Mouse (Mus musculus) CH12.LX (cell line): ENCODE measurements around the gene Rilp. TPM values are rescaled to one million over a fixed set of nuclear protein-coding genes. Genes with fewer than 3 reads are reported as not detected.

Experiments
- DNase-seq: peaks from one replicate; pipeline ENCODE4 v3.0.0-alpha.2; 2013; ENCODE audit errors: extremely low read depth
- H3K27ac ChIP-seq: 2 replicates; pipeline ENCODE4 v1.5.1; 2012; ENCODE audit warnings: low read depth, mild to moderate bottlenecking, control low read depth, moderate library complexity; ENCODE audit not compliant: insufficient read depth
- H3K27me3 ChIP-seq: replicated peaks from 2 replicates; pipeline ENCODE3; 2012; ENCODE audit warnings: inconsistent platforms
- H3K36me3 ChIP-seq, 2 experiments: replicated peaks in 1 of 2; 2 replicates each; pipeline versions ENCODE3 to v1.6.1; 2012; ENCODE audit warnings: inconsistent platforms in 1 of 2, low read length in 1 of 2, mild to moderate bottlenecking in 1 of 2, mixed read lengths in 1 of 2, moderate library complexity in 1 of 2; ENCODE audit not compliant: control insufficient read depth in 1 of 2, insufficient read depth in 1 of 2
- H3K4me1 ChIP-seq, 2 experiments: 2 replicates each; pipeline ENCODE4 v1.6.1; 2012; ENCODE audit warnings: inconsistent platforms in 1 of 2, moderate library complexity in 1 of 2; ENCODE audit not compliant: insufficient read depth in 2 of 2, control insufficient read depth in 1 of 2
- H3K4me2 ChIP-seq: 2 replicates; pipeline ENCODE4 v1.6.1; 2012; ENCODE audit warnings: low read depth, mild to moderate bottlenecking, control low read depth; ENCODE audit not compliant: poor library complexity, insufficient read depth, severe bottlenecking
- H3K4me3 ChIP-seq, 3 experiments: fragments of 150-350 bp in 1 of 3; sonication (generic) in 1 of 3; replicated peaks in 1 of 3; 2 replicates each; pipeline versions ENCODE3 to v1.5.1; 2011 to 2012; ENCODE audit warnings: low read depth in 2 of 3, low read length in 2 of 3, mild to moderate bottlenecking in 2 of 3, moderate library complexity in 2 of 3, control low read depth in 1 of 3, improper control_type of control experiment in 1 of 3, inconsistent platforms in 1 of 3, mixed read lengths in 1 of 3; ENCODE audit not compliant: poor library complexity in 1 of 3
- H3K79me2 ChIP-seq: replicated peaks from 2 replicates; pipeline ENCODE4 v1.6.1; 2012; ENCODE audit warnings: mild to moderate bottlenecking, moderate library complexity; ENCODE audit not compliant: control insufficient read depth, poor library complexity, insufficient read depth, severe bottlenecking; ENCODE audit errors: extremely low read depth
- H3K9ac ChIP-seq: 2 replicates; pipeline ENCODE4 v1.6.1; 2012; ENCODE audit warnings: low read depth, mild to moderate bottlenecking, control low read depth, moderate library complexity; ENCODE audit not compliant: insufficient read depth
- H3K9me3 ChIP-seq: replicated peaks from 2 replicates; pipeline ENCODE3; 2012; ENCODE audit warnings: low read length, inconsistent platforms, mixed read lengths
- BHLHE40 ChIP-seq: IDR thresholded peaks from 2 replicates; pipeline ENCODE4 v1.6.1; 2011; ENCODE audit warnings: mild to moderate bottlenecking, low read depth, low read length, improper control_type of control experiment
- CHD1 ChIP-seq: IDR thresholded peaks from 2 replicates; pipeline ENCODE4 v1.6.1; 2012; ENCODE audit warnings: low read depth, low read length, improper control_type of control experiment, inconsistent platforms
- CHD2 ChIP-seq: IDR thresholded peaks from 2 replicates; pipeline ENCODE4 v1.6.1; 2011; ENCODE audit warnings: low read length, improper control_type of control experiment
- CTCF ChIP-seq, 2 experiments: IDR thresholded peaks in 1 of 2; conservative IDR thresholded peaks in 1 of 2; 2 replicates each; pipeline ENCODE4 v1.5.1; 2011 to 2012; ENCODE audit warnings: low read depth in 2 of 2, low read length in 2 of 2, improper control_type of control experiment in 1 of 2, inconsistent platforms in 1 of 2, mild to moderate bottlenecking in 1 of 2, moderate library complexity in 1 of 2
- ELF1 ChIP-seq: IDR thresholded peaks from 2 replicates; pipeline ENCODE4 v1.6.1; 2014; ENCODE audit warnings: low read depth, mild to moderate bottlenecking, inconsistent platforms, low read length, improper control_type of control experiment
- EP300 ChIP-seq: IDR thresholded peaks from 2 replicates; pipeline ENCODE4 v1.6.1; 2011; ENCODE audit warnings: low read length, improper control_type of control experiment
- ETS1 ChIP-seq: conservative IDR thresholded peaks from 2 replicates; pipeline ENCODE4 v1.6.1; 2012; ENCODE audit warnings: low read depth, mild to moderate bottlenecking, inconsistent platforms, low read length, improper control_type of control experiment, moderate library complexity
- GABPA ChIP-seq: IDR thresholded peaks from 2 replicates; pipeline ENCODE4 v1.6.1; 2012; ENCODE audit warnings: low read depth, low read length, improper control_type of control experiment, inconsistent platforms; ENCODE audit not compliant: insufficient replicate concordance
- HCFC1 ChIP-seq: IDR thresholded peaks from 2 replicates; pipeline ENCODE4 v1.6.1; 2012; ENCODE audit warnings: low read depth, mild to moderate bottlenecking, inconsistent platforms, low read length, improper control_type of control experiment
- JUN ChIP-seq: IDR thresholded peaks from 2 replicates; pipeline ENCODE4 v1.6.1; 2011; ENCODE audit warnings: low read depth, mild to moderate bottlenecking, low read length, improper control_type of control experiment, moderate library complexity; ENCODE audit not compliant: insufficient read depth
- KAT2A ChIP-seq: IDR thresholded peaks from 2 replicates; pipeline ENCODE4 v1.6.1; 2012; ENCODE audit warnings: low read length, improper control_type of control experiment, inconsistent platforms; ENCODE audit not compliant: insufficient replicate concordance
- MAFK ChIP-seq: IDR thresholded peaks from 2 replicates; pipeline ENCODE4 v1.6.1; 2011; ENCODE audit warnings: low read length, improper control_type of control experiment; ENCODE audit not compliant: insufficient replicate concordance
- MAX ChIP-seq: IDR thresholded peaks from 2 replicates; pipeline ENCODE4 v1.6.1; 2011; ENCODE audit warnings: low read length, improper control_type of control experiment
- MAZ ChIP-seq: IDR thresholded peaks from 2 replicates; pipeline ENCODE4 v1.6.1; 2012; ENCODE audit warnings: low read depth, mild to moderate bottlenecking, inconsistent platforms, low read length, improper control_type of control experiment, moderate library complexity
- MEF2A ChIP-seq: IDR thresholded peaks from 2 replicates; pipeline ENCODE4 v1.6.1; 2014; ENCODE audit warnings: low read depth, mild to moderate bottlenecking, inconsistent platforms, low read length, improper control_type of control experiment, borderline replicate concordance
- MXI1 ChIP-seq: IDR thresholded peaks from 2 replicates; pipeline ENCODE4 v1.6.1; 2011; ENCODE audit warnings: mild to moderate bottlenecking, low read depth, low read length, improper control_type of control experiment
- MYC ChIP-seq: IDR thresholded peaks from 2 replicates; pipeline ENCODE4 v1.6.1; 2011; ENCODE audit warnings: low read depth, mild to moderate bottlenecking, improper control_type of control experiment, low read length
- NELFE ChIP-seq: IDR thresholded peaks from 2 replicates; pipeline ENCODE4 v1.6.1; 2011; ENCODE audit warnings: low read depth, low read length, improper control_type of control experiment
- NRF1 ChIP-seq: IDR thresholded peaks from 2 replicates; pipeline ENCODE4 v1.6.1; 2014; ENCODE audit warnings: low read depth, mild to moderate bottlenecking, inconsistent platforms, low read length, improper control_type of control experiment, moderate library complexity
- PAX5 ChIP-seq: IDR thresholded peaks from 2 replicates; pipeline ENCODE4 v1.6.1; 2012; ENCODE audit warnings: low read length, inconsistent platforms, mixed read lengths
- POLR2A ChIP-seq: IDR thresholded peaks from 2 replicates; pipeline ENCODE4 v1.6.1; 2011; ENCODE audit warnings: low read depth, mild to moderate bottlenecking, improper control_type of control experiment, low read length
- POLR2AphosphoS2 ChIP-seq: IDR thresholded peaks from 2 replicates; pipeline ENCODE4 v1.6.1; 2011; ENCODE audit warnings: low read depth, low read length, improper control_type of control experiment
- RAD21 ChIP-seq: IDR thresholded peaks from 2 replicates; pipeline ENCODE4 v1.6.1; 2011; ENCODE audit warnings: low read depth, mild to moderate bottlenecking, low read length, improper control_type of control experiment, moderate library complexity
- RCOR1 ChIP-seq: conservative IDR thresholded peaks from 2 replicates; pipeline ENCODE4 v1.6.1; 2012; ENCODE audit warnings: low read depth, mild to moderate bottlenecking, inconsistent platforms, low read length, improper control_type of control experiment
- SIN3A ChIP-seq: IDR thresholded peaks from 2 replicates; pipeline ENCODE4 v1.6.1; 2012; ENCODE audit warnings: low read length, improper control_type of control experiment, inconsistent platforms
- TBP ChIP-seq: conservative IDR thresholded peaks from 2 replicates; pipeline ENCODE4 v1.6.1; 2011; ENCODE audit warnings: low read depth, low read length, improper control_type of control experiment
- TCF12 ChIP-seq: IDR thresholded peaks from 2 replicates; pipeline ENCODE4 v1.6.1; 2014; ENCODE audit warnings: low read depth, mild to moderate bottlenecking, inconsistent platforms, low read length, improper control_type of control experiment
- UBTF ChIP-seq: IDR thresholded peaks from 2 replicates; pipeline ENCODE4 v1.6.1; 2012; ENCODE audit warnings: low read depth, mild to moderate bottlenecking, inconsistent platforms, low read length, improper control_type of control experiment, moderate library complexity
- USF1 ChIP-seq: IDR thresholded peaks from 2 replicates; pipeline ENCODE4 v1.6.1; 2014; ENCODE audit warnings: low read depth, mild to moderate bottlenecking, inconsistent platforms, low read length, improper control_type of control experiment
- ZC3H11A ChIP-seq: IDR thresholded peaks from 2 replicates; pipeline ENCODE4 v1.6.1; 2012; ENCODE audit warnings: low read depth, mild to moderate bottlenecking, inconsistent platforms, low read length, improper control_type of control experiment
- ZMIZ1 ChIP-seq: IDR thresholded peaks from 2 replicates; pipeline ENCODE4 v1.6.1; 2012; ENCODE audit warnings: low read depth, mild to moderate bottlenecking, inconsistent platforms, low read length, improper control_type of control experiment
- ZNF384 ChIP-seq: IDR thresholded peaks from 2 replicates; pipeline ENCODE4 v1.6.1; 2012; ENCODE audit warnings: low read depth, low read length, improper control_type of control experiment, inconsistent platforms
- dilution Hi-C: fragments of 300-500 bp; cut with MboI; formaldehyde crosslinking; loops from 2 replicates; pipeline ENCODE4 v1.14.3; 2020; ENCODE audit warnings: low sequenced_read_pairs; ENCODE audit not compliant: extremely low pct_unique_long_range_greater_than_20kb, extremely low pct_ligation_motif_present
- in situ Hi-C: fragments of 300-500 bp; cut with MboI; formaldehyde crosslinking; loops from 3 replicates; pipeline ENCODE4 v1.14.3; 2019; ENCODE audit warnings: low sequenced_read_pairs, low pct_ligation_motif_present, low pct_unique_long_range_greater_than_20kb, mixed read lengths
- polyA plus RNA-seq: library from polyadenylated mRNA; unstranded; fragments of >175 nt; gene quantifications from 2 replicates; pipeline ENCODE4 v1.2.1, GENCODE M21; 2012; ENCODE audit warnings: low read depth; ENCODE audit not compliant: insufficient read length
- total RNA-seq, 2 experiments: library from RNA; depleted of rRNA; stranded (reverse); fragments of 300-350 nt in 1 of 2; fragments of >200 nt in 1 of 2; gene quantifications; 2 replicates each; pipeline ENCODE4 v1.2.3; 2012 to 2014

The Rilp gene
- total and polyA plus RNA-seq, 3 experiments = 0.17 to 1.1 (median 0.72) TPM

DNA sequence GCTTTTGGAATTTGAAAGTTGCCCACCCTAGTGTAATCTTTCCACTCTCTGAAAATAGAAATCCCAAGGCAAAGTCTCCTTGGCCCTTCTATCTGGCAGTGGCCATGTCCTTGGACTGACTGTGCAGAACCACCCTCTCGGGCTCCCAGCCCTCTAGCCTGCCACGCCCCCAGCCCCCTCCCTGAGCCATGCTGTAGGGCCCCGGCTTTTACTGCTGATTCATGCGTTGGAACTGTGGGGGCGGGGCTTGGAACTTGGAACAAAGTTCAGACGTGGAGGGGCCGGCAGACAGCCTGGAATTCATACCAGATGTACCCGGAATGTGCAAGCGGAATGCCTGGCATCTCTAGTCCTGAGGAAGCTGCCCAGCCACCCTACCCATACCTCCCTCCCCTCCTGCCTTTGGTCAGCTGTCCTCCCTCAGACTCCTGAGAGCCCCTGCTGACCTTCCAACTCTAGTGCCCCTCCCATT, 47.0 kb upstream of the Rilp start:
- dilution Hi-C loops (no loop called here), in situ Hi-C loops (no loop called here)
- H3K4me2 ChIP-seq = peak overlapping the region; percentile 52
- H3K36me3 ChIP-seq = peaks cover 20 to 30% of the 10 kb centered on the region in 2 experiments
- peaks cover 17 to 66% of the 10 kb centered on the region in 2 experiments for H3K4me1 ChIP-seq
- no peaks in the 10 kb centered on the region for H3K27me3 ChIP-seq
- H3K79me2 ChIP-seq = peaks cover 10% of the 10 kb centered on the region; the same call in 1 of the 2 replicates
- H3K9me3 ChIP-seq = peaks cover 12% of the 10 kb centered on the region
- no peak for TF ChIP-seq ZNF384
- TF ChIP-seq ZMIZ1 = no peak
- TF ChIP-seq MXI1 = peak; percentile 63; the same call in 1 of the 2 replicates
- no peak for TF ChIP-seq NRF1
- no peak for TF ChIP-seq CHD2
- no peak for TF ChIP-seq ELF1
- peak; percentile 18; the same call in 1 of the 2 replicates for TF ChIP-seq MAZ
- TF ChIP-seq MYC = no peak
- TF ChIP-seq GABPA = no peak
- peak; percentile 76; the same call in 1 of the 2 replicates for TF ChIP-seq MAFK
- TF ChIP-seq USF1 = no peak
- peak; percentile 59; the same call in 1 of the 2 replicates for TF ChIP-seq SIN3A
- peak; percentile 1; the same call in 1 of the 2 replicates for TF ChIP-seq NELFE
- no peak for TF ChIP-seq POLR2AphosphoS2
- TF ChIP-seq BHLHE40 = no peak
- no peak for TF ChIP-seq JUN
- TF ChIP-seq MEF2A = no peak
- peak overlapping the region; percentile 72 to 92 (median 83) for H3K4me3 ChIP-seq
- peak overlapping the region; percentile 92 for H3K9ac ChIP-seq
- peak; percentile 81 for DNase-seq
- H3K27ac ChIP-seq = no peak overlapping the region

DNA sequence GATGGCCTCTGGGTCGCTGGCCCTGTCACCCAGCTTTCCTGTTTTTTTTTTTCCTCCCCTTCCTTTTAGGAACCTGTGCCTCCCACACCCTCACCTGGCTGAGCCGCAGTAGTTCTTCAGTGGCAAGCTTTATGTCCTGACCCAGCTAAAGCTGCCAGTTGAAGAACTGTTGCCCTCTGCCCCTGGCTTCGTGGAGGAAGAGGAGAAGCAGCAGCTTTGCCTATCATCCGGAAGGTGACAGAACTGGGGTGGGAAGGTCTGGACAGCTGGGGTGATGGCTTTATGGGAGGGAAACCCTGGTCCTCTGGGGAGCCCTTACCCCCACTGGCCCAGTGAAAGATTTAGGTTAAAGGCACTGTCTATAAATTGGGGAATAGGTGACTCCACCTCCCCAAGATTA, 46.3 kb upstream of the Rilp start:
- H3K27ac ChIP-seq = no peak overlapping the region

More for the DNA sequence above, 46.3 kb upstream of the Rilp start:
- Histone ChIP-seq H3K4me1 (peaks cover 15 to 61% of the 10 kb centered on the region in 2 experiments), H3K27me3 (no peaks in the 10 kb centered on the region), H3K9ac (no peak overlapping the region), H3K79me2 (peaks cover 10% of the 10 kb centered on the region; the same call in 1 of the 2 replicates), H3K9me3 (peaks cover 12% of the 10 kb centered on the region), H3K36me3 (peaks cover 20 to 30% of the 10 kb centered on the region in 2 experiments), H3K4me2 (peak overlapping the region; percentile 52; the same call in 1 of the 2 replicates), H3K4me3 (no peak overlapping the region)
- in situ Hi-C loops (no loop called here), dilution Hi-C loops (no loop called here)
- DNase-seq = no peak
- TF ChIP-seq TCF12 = no peak
- TF ChIP-seq GABPA = no peak
- no peak for TF ChIP-seq HCFC1
- no peak for TF ChIP-seq UBTF
- TF ChIP-seq CHD1 = no peak
- no peak for TF ChIP-seq CTCF (conservative IDR thresholded peaks at IDR 0.05 in 1 of 2, IDR thresholded peaks at IDR 0.05 in 1 of 2; ENCODE audit: low read depth in 2 of 2, low read length in 2 of 2)
- TF ChIP-seq RAD21 = no peak
- no peak for TF ChIP-seq POLR2AphosphoS2
- TF ChIP-seq JUN = no peak
- no peak for TF ChIP-seq RCOR1
- no peak for TF ChIP-seq ETS1
- TF ChIP-seq TBP = no peak
- TF ChIP-seq EP300 = no peak
- no peak for TF ChIP-seq PAX5
- no peak for TF ChIP-seq USF1
- TF ChIP-seq KAT2A = no peak
- no peak for TF ChIP-seq ZC3H11A
- TF ChIP-seq MAX = no peak
- no peak for TF ChIP-seq POLR2A
- no peak for TF ChIP-seq ELF1
